Mouse (Mus musculus) MEL (cell line): ENCODE measurements at regions not wholly inside any gene's neighbourhood (a gene's known extent, or its start where the extent isn't known, plus 50 kb on each side); places are given as distances from the start of the nearest gene placed in this dataset.

ENCODE experiments used
- DNase-seq: peaks from one replicate; pipeline ENCODE4 v3.0.0; 2011; ENCODE audit warnings: low read depth, low spot score
- H3K27ac ChIP-seq: 2 replicates; pipeline ENCODE4 v1.5.1; 2012; ENCODE audit warnings: low read depth, mild to moderate bottlenecking, control low read depth, low read length, moderate library complexity; ENCODE audit not compliant: control insufficient read depth
- H3K27me3 ChIP-seq, 2 experiments: fragments of 150-350 bp in 1 of 2; sonication (generic) in 1 of 2; 2 replicates each; pipeline ENCODE4 v1.6.1; 2012; ENCODE audit warnings: low read length in 2 of 2, mild to moderate bottlenecking in 2 of 2, improper control_type of control experiment in 1 of 2, moderate library complexity in 1 of 2; ENCODE audit not compliant: insufficient read depth in 2 of 2, control insufficient read depth in 1 of 2
- H3K36me3 ChIP-seq, 2 experiments: 2 replicates each; pipeline ENCODE4 v1.6.1; 2012 to 2014; ENCODE audit warnings: low read length in 2 of 2, improper control_type of control experiment in 1 of 2, inconsistent platforms in 1 of 2, mild to moderate bottlenecking in 1 of 2; ENCODE audit not compliant: insufficient read depth in 2 of 2, control insufficient read depth in 1 of 2
- H3K4me1 ChIP-seq, 2 experiments: fragments of 150-350 bp in 1 of 2; sonication (generic) in 1 of 2; 2 replicates each; pipeline ENCODE4 v1.6.1; 2012; ENCODE audit warnings: low read length in 2 of 2, improper control_type of control experiment in 1 of 2, mild to moderate bottlenecking in 1 of 2; ENCODE audit not compliant: insufficient read depth in 2 of 2, control insufficient read depth in 1 of 2
- H3K4me3 ChIP-seq, 2 experiments: fragments of 150-350 bp in 1 of 2; sonication (generic) in 1 of 2; 2 replicates each; pipeline ENCODE4 v1.5.1; 2012; ENCODE audit warnings: low read depth in 2 of 2, low read length in 2 of 2, mild to moderate bottlenecking in 2 of 2, moderate library complexity in 2 of 2, control low read depth in 1 of 2, improper control_type of control experiment in 1 of 2; ENCODE audit not compliant: control insufficient read depth in 1 of 2, insufficient read depth in 1 of 2
- H3K79me2 ChIP-seq: 2 replicates; pipeline ENCODE4 v1.6.1; 2012; ENCODE audit warnings: mild to moderate bottlenecking, low read length, moderate library complexity; ENCODE audit not compliant: control insufficient read depth, poor library complexity, insufficient read depth
- H3K9ac ChIP-seq: 2 replicates; pipeline ENCODE4 v1.6.1; 2012; ENCODE audit warnings: low read depth, mild to moderate bottlenecking, control low read depth, low read length, moderate library complexity; ENCODE audit not compliant: control insufficient read depth, poor library complexity, severe bottlenecking
- H3K9me3 ChIP-seq: fragments of 150-350 bp; sonication (generic); replicated peaks from 2 replicates; pipeline ENCODE4 v1.6.1; 2012; ENCODE audit warnings: mild to moderate bottlenecking, low read length, improper control_type of control experiment, moderate library complexity; ENCODE audit not compliant: insufficient read depth
- BHLHE40 ChIP-seq: IDR thresholded peaks from 2 replicates; pipeline ENCODE4 v1.6.1; 2012; ENCODE audit warnings: low read depth, mild to moderate bottlenecking, inconsistent platforms, low read length, improper control_type of control experiment, borderline replicate concordance
- CHD1 ChIP-seq: IDR thresholded peaks from 2 replicates; pipeline ENCODE4 v1.6.1; 2012; ENCODE audit warnings: low read depth, mild to moderate bottlenecking, inconsistent platforms, low read length, improper control_type of control experiment
- E2F4 ChIP-seq: IDR thresholded peaks from 2 replicates; pipeline ENCODE4 v1.6.1; 2011; ENCODE audit warnings: low read depth, low read length, improper control_type of control experiment, borderline replicate concordance
- ELF1 ChIP-seq: IDR thresholded peaks from 2 replicates; pipeline ENCODE4 v1.6.1; 2014; ENCODE audit warnings: low read depth, mild to moderate bottlenecking, inconsistent platforms, low read length, improper control_type of control experiment, moderate library complexity
- EP300 ChIP-seq, 2 experiments: IDR thresholded peaks; 2 replicates each; pipeline ENCODE4 v1.6.1; 2011; ENCODE audit warnings: improper control_type of control experiment in 2 of 2, low read length in 2 of 2, low read depth in 1 of 2, mild to moderate bottlenecking in 1 of 2
- GATA1 ChIP-seq: IDR thresholded peaks from 2 replicates; pipeline ENCODE4 v1.6.1; 2011; ENCODE audit warnings: low read depth, low read length, improper control_type of control experiment
- HCFC1 ChIP-seq: IDR thresholded peaks from 2 replicates; pipeline ENCODE4 v1.6.1; 2012; ENCODE audit warnings: low read depth, mild to moderate bottlenecking, inconsistent platforms, low read length, improper control_type of control experiment, moderate library complexity
- MAFK ChIP-seq: IDR thresholded peaks from 2 replicates; pipeline ENCODE4 v1.6.1; 2011; ENCODE audit warnings: low read depth, mild to moderate bottlenecking, low read length, improper control_type of control experiment, borderline replicate concordance
- MAZ ChIP-seq: IDR thresholded peaks from 2 replicates; pipeline ENCODE4 v1.6.1; 2012; ENCODE audit warnings: low read depth, mild to moderate bottlenecking, inconsistent platforms, low read length, improper control_type of control experiment
- MYB ChIP-seq: IDR thresholded peaks from 2 replicates; pipeline ENCODE4 v1.6.1; 2011; ENCODE audit warnings: mild to moderate bottlenecking, low read depth, low read length, improper control_type of control experiment
- MYC ChIP-seq: IDR thresholded peaks from 2 replicates; pipeline ENCODE4 v1.6.1; 2011; ENCODE audit warnings: low read depth, mild to moderate bottlenecking, low read length, improper control_type of control experiment, moderate library complexity
- NELFE ChIP-seq: IDR thresholded peaks from 2 replicates; pipeline ENCODE4 v1.6.1; 2011; ENCODE audit warnings: low read depth, low read length, improper control_type of control experiment
- POLR2A ChIP-seq, 2 experiments: IDR thresholded peaks; 2 replicates each; pipeline ENCODE4 v1.6.1; 2011 to 2012; ENCODE audit warnings: low read length in 2 of 2, mild to moderate bottlenecking in 2 of 2, control low read depth in 1 of 2, improper control_type of control experiment in 1 of 2, low read depth in 1 of 2, moderate library complexity in 1 of 2; ENCODE audit not compliant: control insufficient read depth in 1 of 2, insufficient read depth in 1 of 2, poor library complexity in 1 of 2
- POLR2AphosphoS2 ChIP-seq: IDR thresholded peaks from 2 replicates; pipeline ENCODE4 v1.6.1; 2011; ENCODE audit warnings: low read length, improper control_type of control experiment
- RCOR1 ChIP-seq: IDR thresholded peaks from 2 replicates; pipeline ENCODE4 v1.6.1; 2012; ENCODE audit warnings: low read depth, mild to moderate bottlenecking, inconsistent platforms, low read length, improper control_type of control experiment
- SIN3A ChIP-seq: IDR thresholded peaks from 2 replicates; pipeline ENCODE4 v1.6.1; 2012; ENCODE audit warnings: low read length, improper control_type of control experiment, inconsistent platforms
- SMC3 ChIP-seq: IDR thresholded peaks from 2 replicates; pipeline ENCODE4 v1.6.1; 2011; ENCODE audit warnings: low read depth, low read length, improper control_type of control experiment
- TBP ChIP-seq: IDR thresholded peaks from 2 replicates; pipeline ENCODE4 v1.8.0; 2011; ENCODE audit warnings: low read depth, low read length, improper control_type of control experiment
- USF1 ChIP-seq: IDR thresholded peaks from 2 replicates; pipeline ENCODE4 v1.6.1; 2014; ENCODE audit warnings: low read depth, mild to moderate bottlenecking, inconsistent platforms, low read length, improper control_type of control experiment, moderate library complexity
- USF2 ChIP-seq, 2 experiments: IDR thresholded peaks; 2 replicates each; pipeline ENCODE4 v1.6.1; 2011 to 2012; ENCODE audit warnings: improper control_type of control experiment in 2 of 2, low read length in 2 of 2, borderline replicate concordance in 1 of 2, inconsistent platforms in 1 of 2, low read depth in 1 of 2, mild to moderate bottlenecking in 1 of 2; ENCODE audit not compliant: insufficient read depth in 1 of 2
- ZKSCAN1 ChIP-seq: IDR thresholded peaks from 2 replicates; pipeline ENCODE4 v1.6.1; 2012; ENCODE audit warnings: low read depth, mild to moderate bottlenecking, inconsistent platforms, low read length, improper control_type of control experiment, moderate library complexity

DNA sequence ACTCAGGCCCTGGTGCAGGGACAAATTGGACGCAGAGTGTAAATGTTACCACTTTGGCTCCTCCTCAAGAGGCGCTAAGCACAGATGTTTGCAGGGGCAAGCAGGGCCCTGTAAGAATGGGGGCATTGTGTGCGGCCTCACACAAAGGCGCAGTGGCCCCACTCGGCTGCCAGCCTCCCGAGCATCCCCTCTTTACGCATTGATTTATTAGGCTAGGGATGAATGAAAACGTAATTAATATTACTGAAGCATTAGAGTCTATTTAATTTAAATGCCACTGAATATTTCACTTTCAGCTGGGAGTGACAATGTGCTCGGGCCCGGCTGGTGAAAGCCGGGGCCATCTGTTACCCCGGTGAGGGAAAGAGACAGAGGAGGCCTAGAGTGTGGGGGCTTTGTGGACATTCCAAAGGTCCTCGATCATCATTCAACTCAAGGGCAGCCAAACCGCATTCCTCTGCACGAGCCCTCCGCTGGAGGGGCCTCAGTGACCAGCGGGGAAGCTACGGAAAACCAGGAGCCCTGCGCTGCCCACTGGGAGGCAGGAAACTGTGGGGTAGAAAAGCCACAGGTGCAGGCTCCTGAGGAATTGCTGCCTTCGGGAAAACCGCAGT lies 56.5 kb upstream of the Pax6 start:
- Histone ChIP-seq H3K36me3 (no peaks in the 10 kb centered on the region), H3K9ac (no peak overlapping the region), H3K9me3 (no peaks in the 10 kb centered on the region), H3K79me2 (no peaks in the 10 kb centered on the region), H3K4me3 (no peak overlapping the region), H3K27ac (no peak overlapping the region), H3K27me3 (peaks cover 0 to 2% of the 10 kb centered on the region in 2 experiments; a peak in 1 of 4 replicates), H3K4me1 (no peaks in the 10 kb centered on the region)
- TF ChIP-seq POLR2AphosphoS2: no peak
- no peak for TF ChIP-seq TBP
- no peak for TF ChIP-seq POLR2A (IDR thresholded peaks at IDR 0.05; ENCODE audit: control insufficient read depth in 1 of 2, insufficient read depth in 1 of 2, low read depth in 1 of 2, low read length in 2 of 2, poor library complexity in 1 of 2)
- no peak for TF ChIP-seq BHLHE40
- no peak for TF ChIP-seq MAZ
- TF ChIP-seq HCFC1: no peak
- no peak for TF ChIP-seq MYB
- no peak for TF ChIP-seq ZKSCAN1
- TF ChIP-seq SIN3A: no peak
- no peak for TF ChIP-seq ELF1
- no peak for TF ChIP-seq MAFK
- no peak for TF ChIP-seq GATA1
- no peak for TF ChIP-seq USF2 (IDR thresholded peaks at IDR 0.05; ENCODE audit: borderline replicate concordance in 1 of 2, insufficient read depth in 1 of 2, low read depth in 1 of 2, low read length in 2 of 2)
- TF ChIP-seq USF1: no peak
- TF ChIP-seq SMC3: no peak
- no peak for TF ChIP-seq CHD1
- TF ChIP-seq MYC: no peak
- TF ChIP-seq NELFE: no peak
- no peak for TF ChIP-seq E2F4
- DNase-seq: no peak

DNA sequence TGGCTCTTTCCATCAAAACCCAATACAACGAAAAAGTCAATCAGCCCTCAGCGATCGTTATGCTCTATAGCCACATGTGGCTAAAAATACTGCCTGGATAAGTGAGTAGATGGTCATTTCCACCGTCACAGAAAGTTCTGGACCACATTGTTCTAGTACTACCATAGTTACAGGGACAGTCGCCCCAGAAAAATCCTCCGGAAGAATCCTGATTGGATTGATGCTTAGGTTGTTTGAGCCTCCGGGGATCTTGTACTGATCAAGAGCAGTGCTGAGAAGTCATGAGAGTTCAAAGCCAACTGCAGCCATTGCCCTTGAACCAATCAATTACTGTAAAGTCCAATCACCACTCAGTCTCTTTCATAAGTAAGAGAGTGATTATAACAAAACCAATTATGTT lies 56.0 kb upstream of the Pax6 start:
- no peak for TF ChIP-seq RCOR1
- TF ChIP-seq TBP: no peak
- no peak for TF ChIP-seq POLR2AphosphoS2
- no peak for TF ChIP-seq EP300 (IDR thresholded peaks at IDR 0.05; ENCODE audit: low read depth in 1 of 2, low read length in 2 of 2)
- no peak for TF ChIP-seq MYC
- TF ChIP-seq MAFK: no peak
- TF ChIP-seq BHLHE40: no peak
- H3K9ac ChIP-seq: no peak overlapping the region
- H3K4me1 ChIP-seq: no peaks in the 10 kb centered on the region
- H3K27me3 ChIP-seq: peaks cover 0 to 2% of the 10 kb centered on the region in 2 experiments; a peak in 1 of 4 replicates
- no peaks in the 10 kb centered on the region for H3K79me2 ChIP-seq
- no peaks in the 10 kb centered on the region for H3K36me3 ChIP-seq
- no peaks in the 10 kb centered on the region for H3K9me3 ChIP-seq
- H3K4me3 ChIP-seq: no peak overlapping the region
- no peak for DNase-seq
- no peak overlapping the region for H3K27ac ChIP-seq
